Mouse (Mus musculus) right cerebral cortex, postnatal 10 days (tissue): ENCODE measurements around the gene Znrf1.

Experiments
- DNase-seq, 2 experiments: peaks; one replicate each; pipeline ENCODE4 v3.0.0; 2021; ENCODE audit warnings: low spot score in 2 of 2

The Znrf1 gene

GRCm38 (mm10) chr8:111569926-111570325, 34.0 kb downstream of the Znrf1 start:
- no peak for DNase-seq

GRCm38 (mm10) chr8:111570432-111570831, 34.5 kb downstream of the Znrf1 start:
- DNase-seq, result no peak

GRCm38 (mm10) chr8:111571661-111572060, 35.8 kb downstream of the Znrf1 start:
- no peak for DNase-seq

- DNase-seq, result no peak
Observed at GRCm38 (mm10) chr8:111572431-111572830, 36.5 kb downstream of the Znrf1 start.

GRCm38 (mm10) chr8:111573583-111573982, 37.7 kb downstream of the Znrf1 start:
- DNase-seq, result peak; percentile 44 to 66

- DNase-seq, result no peak
Observed at GRCm38 (mm10) chr8:111574016-111574415, 38.1 kb downstream of the Znrf1 start.

- no peak for DNase-seq
Observed at GRCm38 (mm10) chr8:111575492-111575891, 39.6 kb downstream of the Znrf1 start.

- no peak for DNase-seq
Observed at GRCm38 (mm10) chr8:111576501-111576900, 40.6 kb downstream of the Znrf1 start.

- no peak for DNase-seq
Observed at GRCm38 (mm10) chr8:111577880-111578533, 42.1 kb downstream of the Znrf1 start.

- no peak for DNase-seq
Observed at GRCm38 (mm10) chr8:111579318-111579717, 43.4 kb downstream of the Znrf1 start.

- DNase-seq, result no peak
Observed at GRCm38 (mm10) chr8:111580306-111580705, 44.4 kb downstream of the Znrf1 start.

GRCm38 (mm10) chr8:111582386-111582785, 46.5 kb downstream of the Znrf1 start:
- DNase-seq, result no peak

- DNase-seq, result no peak
Observed at GRCm38 (mm10) chr8:111584946-111585345, 49.0 kb downstream of the Znrf1 start.

- no peak for DNase-seq
Observed at GRCm38 (mm10) chr8:111587545-111588094, 51.7 kb downstream of the Znrf1 start.

- DNase-seq, result no peak
Observed at GRCm38 (mm10) chr8:111588336-111588735, 52.4 kb downstream of the Znrf1 start.

GRCm38 (mm10) chr8:111590214-111590613, 54.3 kb downstream of the Znrf1 start:
- no peak for DNase-seq

- DNase-seq, result no peak
Observed at GRCm38 (mm10) chr8:111591176-111591575, 55.3 kb downstream of the Znrf1 start.

- peak in 1 of 2 experiments; percentile 48 for DNase-seq
Observed at GRCm38 (mm10) chr8:111592390-111592910, 56.6 kb downstream of the Znrf1 start.

GRCm38 (mm10) chr8:111594044-111594840, 58.3 kb downstream of the Znrf1 start:
- DNase-seq, result no peak

- no peak for DNase-seq
Observed at GRCm38 (mm10) chr8:111594951-111595350, 59.1 kb downstream of the Znrf1 start.

- peak; percentile 55 to 62 for DNase-seq
Observed at GRCm38 (mm10) chr8:111595712-111596484, 60.0 kb downstream of the Znrf1 start.

- DNase-seq, result no peak
Observed at GRCm38 (mm10) chr8:111596485-111596821, 60.6 kb downstream of the Znrf1 start.
